Mouse (Mus musculus): ENCODE data around the gene Zfp937.
"Not testable (repeated sequence)": the region's sequence is repeated elsewhere in the genome, so short reads cannot be mapped to it uniquely, and the experiment has no call there.

Gene Zfp937

GRCm38 (mm10) chr2:150217600-150218362 is at the start of gene Zfp937:
Gene Zfp937, plus strand, starts transcription at chr2:150218073.
- DNase-seq = peak; percentile 77 to 89

GRCm38 (mm10) chr2:150173833-150174232 is 44.0 kb upstream of the Zfp937 start:
- no peak for DNase-seq

GRCm38 (mm10) chr2:150179579-150179978 is 38.3 kb upstream of the Zfp937 start, which contains the start of gene Gm10770:
Gene Gm10770, minus strand, starts transcription at chr2:150179679.
- not testable (repeated sequence) for DNase-seq

- DNase-seq = not testable (repeated sequence)
Measured at GRCm38 (mm10) chr2:150181046-150181445, 36.8 kb upstream of the Zfp937 start.

- DNase-seq = not testable (repeated sequence)
Measured at GRCm38 (mm10) chr2:150181570-150181999, 36.3 kb upstream of the Zfp937 start, which contains the start of gene Gm14139. Gene Gm14139, plus strand, starts transcription at chr2:150181755.

GRCm38 (mm10) chr2:150218363-150218725 is 471 bp downstream of the Zfp937 start:
- DNase-seq = not testable (repeated sequence)

- DNase-seq = not testable (repeated sequence)
Measured at GRCm38 (mm10) chr2:150223263-150223662, 5.4 kb downstream of the Zfp937 start.

GRCm38 (mm10) chr2:150243211-150243610 is 25.3 kb downstream of the Zfp937 start:
- no peak for DNase-seq

GRCm38 (mm10) chr2:150255491-150255890 is 37.6 kb downstream of the Zfp937 start, which contains the start of gene Gm21994:
Gene Gm21994, minus strand, starts transcription at chr2:150255591.
- DNase-seq = not testable (repeated sequence)

GRCm38 (mm10) chr2:150256861-150257260 is 39.0 kb downstream of the Zfp937 start:
- DNase-seq = not testable (repeated sequence)

- DNase-seq = not testable (repeated sequence)
Measured at GRCm38 (mm10) chr2:150257291-150257690, 39.4 kb downstream of the Zfp937 start, which contains the start of gene Gm14124. Gene Gm14124, plus strand, starts transcription at chr2:150257517.
